Mouse (Mus musculus) liver, adult 2 months (tissue): ENCODE results near the gene Trpm5. TPM values are rescaled to one million over a fixed set of nuclear protein-coding genes. Genes with fewer than 3 reads are reported as not detected.

Experiments used
- DNase-seq: peaks from one replicate; pipeline ENCODE4 v3.0.0-alpha.2; 2011; ENCODE audit warnings: low read depth, low spot score; ENCODE audit errors: extremely low read depth
- H3K27ac ChIP-seq: fragments of 200-500 bp; replicated peaks from 2 replicates; pipeline ENCODE4 v1.5.1; 2012; ENCODE audit warnings: low read depth, mild to moderate bottlenecking, control low read depth, inconsistent platforms, low read length; ENCODE audit not compliant: insufficient read depth
- H3K27me3 ChIP-seq: fragments of 200-500 bp; 2 replicates; pipeline ENCODE4 v1.6.1; 2012; ENCODE audit warnings: mild to moderate bottlenecking, moderate library complexity, low read length, inconsistent platforms; ENCODE audit not compliant: control insufficient read depth, insufficient read depth
- H3K36me3 ChIP-seq: fragments of 200-500 bp; 2 replicates; pipeline ENCODE4 v1.6.1; 2012; ENCODE audit warnings: low read length, inconsistent platforms; ENCODE audit not compliant: control insufficient read depth, insufficient read depth
- H3K4me1 ChIP-seq: fragments of 200-500 bp; 2 replicates; pipeline ENCODE4 v1.6.1; 2011; ENCODE audit warnings: low read length; ENCODE audit not compliant: control insufficient read depth, insufficient read depth
- H3K4me3 ChIP-seq: fragments of 200-500 bp; 2 replicates; pipeline ENCODE4 v1.5.1; 2011; ENCODE audit warnings: low read depth, mild to moderate bottlenecking, control low read depth, low read length, moderate library complexity; ENCODE audit not compliant: insufficient read depth
- H3K79me2 ChIP-seq: fragments of 200-500 bp; 2 replicates; pipeline ENCODE4 v1.6.1; 2012; ENCODE audit warnings: inconsistent platforms, mild to moderate bottlenecking, low read length, moderate library complexity; ENCODE audit not compliant: control insufficient read depth, insufficient read depth
- H3K9ac ChIP-seq: fragments of 200-500 bp; 2 replicates; pipeline ENCODE4 v1.6.1; 2012; ENCODE audit warnings: low read depth, mild to moderate bottlenecking, control low read depth, inconsistent platforms, low read length
- CTCF ChIP-seq: fragments of 200-500 bp; IDR thresholded peaks from 2 replicates; pipeline ENCODE4 v1.5.1; 2011; ENCODE audit warnings: low read depth, low read length, control low read depth
- POLR2A ChIP-seq: fragments of 200-500 bp; IDR thresholded peaks from 2 replicates; pipeline ENCODE4 v1.6.1; 2011; ENCODE audit warnings: low read length, control low read depth; ENCODE audit not compliant: insufficient read depth; ENCODE audit errors: extremely low read depth
- WGBS: fragments of 180-500 bp; shearing (Covaris S2); methylation state at CpG from one replicate; pipeline ENCODE4 v1.1.7; 2018; 5-methylcytosine and 5-hydroxymethylcytosine counted together
- polyA plus RNA-seq: library from polyadenylated mRNA; depleted of rRNA; stranded (reverse); fragments of >200 nt; gene quantifications from 2 replicates; pipeline ENCODE4 v1.2.3, GENCODE M21; 2012
- total RNA-seq: library from RNA; depleted of rRNA; stranded (reverse); fragments of >200 nt; gene quantifications from 2 replicates; pipeline ENCODE4 v1.2.3, GENCODE M21; 2014

The Trpm5 gene
- total and polyA plus RNA-seq, 2 experiments, result under 0.01 to 0.02 TPM

DNA sequence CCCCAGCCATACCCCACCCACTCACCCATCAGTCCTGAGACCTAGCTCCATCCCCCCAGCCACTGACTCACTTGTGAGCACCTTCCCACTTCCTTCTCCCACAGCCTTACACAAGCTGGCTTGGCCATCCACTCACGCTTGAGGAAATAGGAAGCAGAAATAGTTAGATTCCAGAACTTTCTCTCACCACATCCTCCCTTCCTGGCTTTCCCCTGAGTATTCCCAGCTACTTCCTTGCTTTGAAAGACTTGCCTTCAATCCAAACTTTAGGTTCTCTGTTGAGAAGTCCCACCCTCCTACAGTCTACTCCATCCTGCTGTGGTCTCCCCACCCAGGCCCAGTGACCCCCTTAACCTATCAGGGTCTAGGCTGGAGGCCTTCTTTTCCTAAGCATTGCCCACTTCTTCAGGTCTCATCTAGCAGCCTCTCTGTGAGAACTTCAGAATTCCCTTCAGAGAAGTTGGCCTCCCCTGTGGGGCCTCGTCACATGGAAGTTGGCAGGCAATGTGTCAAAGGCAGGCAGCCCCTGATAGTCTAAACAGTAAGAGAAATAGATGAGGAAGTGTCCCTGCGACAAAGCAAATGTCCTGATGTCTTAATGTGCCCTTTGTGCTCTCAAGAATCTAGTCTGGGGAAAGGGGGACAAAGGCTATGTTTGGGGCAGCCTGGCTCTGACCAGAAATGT, 53.2 kb downstream of the Trpm5 start:
- peaks cover 14% of the 10 kb centered on the region for H3K4me1 ChIP-seq
- no peaks in the 10 kb centered on the region for H3K79me2 ChIP-seq
- H3K27me3 ChIP-seq, result no peaks in the 10 kb centered on the region
- no peak overlapping the region for H3K9ac ChIP-seq
- no peaks in the 10 kb centered on the region for H3K36me3 ChIP-seq
- no peak for DNase-seq
- H3K4me3 ChIP-seq, result no peak overlapping the region
- peak overlapping the region; percentile 35 for H3K27ac ChIP-seq
- WGBS, result 39% methylated on average over 3 of the region's 3 CpGs
- no peak for TF ChIP-seq CTCF
- TF ChIP-seq POLR2A, result no peak

DNA sequence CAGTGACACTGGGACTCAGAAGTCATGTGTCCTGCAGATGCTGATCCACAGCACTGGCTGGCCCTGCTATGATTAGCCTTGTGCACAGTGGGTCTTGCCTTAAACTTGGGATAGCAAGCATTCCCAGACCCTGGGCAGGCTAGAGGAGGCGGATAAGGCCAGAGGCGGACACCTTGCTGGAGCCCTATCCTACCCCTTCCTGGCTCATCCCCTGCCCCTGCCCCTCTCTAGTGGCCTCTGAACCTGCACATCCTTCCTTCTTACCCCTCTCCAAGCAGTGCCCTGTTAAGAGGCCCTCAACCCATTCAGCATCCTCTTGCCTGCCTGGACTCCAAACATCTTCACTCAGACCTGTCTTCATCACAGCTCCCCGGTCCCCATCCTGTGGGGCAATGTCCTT, 53.9 kb downstream of the Trpm5 start:
- H3K9ac ChIP-seq, result no peak overlapping the region
- no peak for DNase-seq
- TF ChIP-seq POLR2A (no peak), CTCF (no peak)
- no peaks in the 10 kb centered on the region for H3K79me2 ChIP-seq
- H3K4me1 ChIP-seq, result peaks cover 14% of the 10 kb centered on the region
- no peak overlapping the region for H3K27ac ChIP-seq
- H3K4me3 ChIP-seq, result no peak overlapping the region
- no peaks in the 10 kb centered on the region for H3K27me3 ChIP-seq
- no peaks in the 10 kb centered on the region for H3K36me3 ChIP-seq
- WGBS, result 89% methylated on average over 3 of the region's 3 CpGs

DNA sequence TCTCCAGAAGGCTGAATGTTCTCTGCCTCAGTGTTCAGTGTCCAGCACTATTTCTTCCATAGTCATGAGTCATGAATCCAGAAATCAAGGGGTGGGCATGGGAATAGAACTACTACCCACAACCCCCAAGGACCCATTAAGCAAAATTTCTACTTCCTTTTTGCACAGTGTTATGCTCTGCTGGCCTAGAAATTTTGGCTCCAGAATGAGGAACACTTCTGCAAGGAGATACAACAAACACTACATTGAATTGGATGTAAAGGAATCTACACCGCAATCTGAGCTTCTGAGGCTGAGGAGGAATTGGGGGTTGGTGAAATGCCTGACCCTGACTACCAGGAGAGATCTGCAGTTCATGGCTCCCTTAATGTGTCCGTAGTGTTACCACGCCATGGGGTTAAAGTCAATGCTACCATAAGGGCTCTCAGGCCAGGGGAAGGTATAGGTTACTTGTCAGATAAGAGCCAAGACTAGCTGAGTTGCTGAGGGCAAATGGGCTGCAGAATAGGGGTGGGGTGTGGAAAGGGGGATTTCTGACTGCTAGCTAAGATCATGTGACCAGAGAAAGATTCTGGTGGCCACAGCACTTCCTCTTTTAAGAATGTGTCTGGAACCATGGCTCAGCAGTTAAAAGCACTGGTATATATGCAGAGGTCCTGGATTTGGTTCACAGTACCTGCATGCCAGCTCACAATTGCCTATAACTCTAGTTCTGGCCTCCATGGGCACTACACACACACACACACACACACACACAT, 56.1 kb downstream of the Trpm5 start:
- peak overlapping the region; percentile 53; the same call in 1 of the 2 replicates for H3K27ac ChIP-seq
- no peak overlapping the region for H3K9ac ChIP-seq
- TF ChIP-seq CTCF, result no peak
- TF ChIP-seq POLR2A, result no peak
- WGBS, result 89% methylated on average over 3 of the region's 3 CpGs
- H3K4me3 ChIP-seq, result no peak overlapping the region
- DNase-seq, result no peak
- H3K27me3 ChIP-seq, result no peaks in the 10 kb centered on the region
- H3K4me1 ChIP-seq, result peaks cover 27% of the 10 kb centered on the region
- no peaks in the 10 kb centered on the region for H3K36me3 ChIP-seq
- no peaks in the 10 kb centered on the region for H3K79me2 ChIP-seq

- peaks cover 20% of the 10 kb centered on the region for H3K4me1 ChIP-seq
- WGBS, result 89% methylated on average over 4 of the region's 4 CpGs
- no peaks in the 10 kb centered on the region for H3K79me2 ChIP-seq
- TF ChIP-seq CTCF, result no peak
- TF ChIP-seq POLR2A, result no peak
- no peak overlapping the region for H3K9ac ChIP-seq
- no peak overlapping the region; the same call in 1 of the 2 replicates for H3K4me3 ChIP-seq
- no peaks in the 10 kb centered on the region for H3K36me3 ChIP-seq
- H3K27me3 ChIP-seq, result no peaks in the 10 kb centered on the region; the same call in 1 of the 2 replicates
- DNase-seq, result no peak
- 0 out of 2 replicates have a peak overlapping the region, but pooled peaks have one; percentile 12 for H3K27ac ChIP-seq
Measured at GRCm38 (mm10) chr7:143037306-143037705, 57.1 kb downstream of the Trpm5 start.

GRCm38 (mm10) chr7:143036787-143037186, 57.7 kb downstream of the Trpm5 start:
- H3K4me3 ChIP-seq, result no peak overlapping the region; the same call in 1 of the 2 replicates
- 82% methylated on average over 3 of the region's 3 CpGs for WGBS
- TF ChIP-seq POLR2A (no peak), CTCF (no peak)
- no peaks in the 10 kb centered on the region for H3K36me3 ChIP-seq
- H3K79me2 ChIP-seq, result no peaks in the 10 kb centered on the region
- H3K27ac ChIP-seq, result no peak overlapping the region
- H3K9ac ChIP-seq, result no peak overlapping the region
- H3K27me3 ChIP-seq, result no peaks in the 10 kb centered on the region; the same call in 1 of the 2 replicates
- H3K4me1 ChIP-seq, result peaks cover 18% of the 10 kb centered on the region
- no peak for DNase-seq
